Mouse (Mus musculus): ENCODE measurements around the gene Rap1b. TPM values are rescaled to one million over a fixed set of nuclear protein-coding genes. Genes with fewer than 3 reads are reported as not detected.
"Not testable (repeated sequence)": the region's sequence is repeated elsewhere in the genome, so short reads cannot be mapped to it uniquely, and the experiment has no call there.

Gene Rap1b
- polyA plus RNA-seq (2016; fragmentation: Nextera tagmentation; extraction: Ambion mirVana): 137 and 138 TPM in 2 replicates

DNA sequence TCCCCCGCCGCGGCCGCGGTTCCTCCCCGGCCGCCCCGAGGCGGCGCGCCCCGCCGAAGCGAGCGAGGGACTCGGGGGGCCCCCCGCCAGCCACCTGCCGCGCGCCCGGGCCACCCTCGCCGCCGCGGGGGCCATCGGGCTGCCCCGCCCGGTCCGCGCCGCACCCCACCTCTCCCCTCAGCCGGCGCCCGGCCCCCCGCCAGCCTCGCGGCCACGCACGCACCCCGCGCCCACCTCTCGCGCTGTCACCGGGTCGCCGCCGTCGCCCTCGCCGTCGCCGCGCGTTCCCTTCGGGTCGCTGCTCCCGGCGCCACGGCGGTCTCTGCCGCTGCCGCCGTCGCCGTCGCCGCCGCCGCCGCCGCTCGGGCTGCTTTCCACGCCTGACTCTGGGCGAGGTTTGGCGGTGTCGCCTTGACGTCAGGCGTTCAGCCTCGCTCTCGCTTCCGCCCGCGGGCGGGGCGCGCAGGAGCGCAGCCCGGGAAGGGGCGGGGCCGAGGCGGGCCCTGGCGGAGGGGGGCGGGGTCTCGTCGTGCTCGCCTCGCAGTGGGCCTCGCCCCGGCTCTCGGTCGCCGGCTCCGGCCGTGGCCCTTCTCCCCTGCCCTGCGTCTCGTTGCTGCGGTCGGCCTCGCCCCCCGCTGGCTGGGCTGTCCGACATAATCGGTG lies at the start of gene Rap1b:
Gene Rap1b, minus strand, starts transcription at position 439 of the 663 bp plus-strand sequence.
- Histone ChIP-seq H3K9ac (replicated peaks) (peak within 1 kb of the TSS; percentile 92), H3K27me3 (peaks cover 6% of the 10 kb centered on the region; the same call in 1 of the 2 replicates), H3K4me1 (peaks cover 23% of the 10 kb centered on the region), H3K36me3 (no peaks in the 10 kb centered on the region), H3K27ac (replicated peaks) (peak within 1 kb of the TSS; percentile 98), H3K4me2 (replicated peaks) (peak within 1 kb of the TSS; percentile 67), H3K4me3 (peak within 1 kb of the TSS; percentile 91), H3K9me3 (no peaks in the 10 kb centered on the region)
- under 1% methylated on average over 77 of the region's 112 CpGs for WGBS
- peak; percentile 96 for ATAC-seq (ENCODE audit: low FRiP score, low read depth)

DNA sequence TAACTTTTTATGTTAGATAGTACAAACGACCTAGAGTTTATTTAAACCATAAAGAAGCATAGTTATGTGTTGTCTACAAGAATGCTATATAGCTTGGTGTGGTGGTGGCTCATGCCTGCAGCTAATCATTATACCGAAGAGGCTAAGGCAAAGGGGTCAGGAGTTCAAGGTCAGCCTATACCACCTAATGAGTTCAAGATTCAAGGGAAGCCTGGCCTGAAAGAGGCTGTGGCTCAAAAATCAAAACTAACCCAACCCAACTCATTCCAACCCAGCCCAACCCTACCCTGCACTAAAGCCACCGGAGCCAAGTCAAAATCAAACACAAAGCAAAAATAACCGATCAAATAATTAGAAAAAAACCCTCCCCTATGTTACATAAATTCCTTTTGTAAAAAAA lies 49.4 kb upstream of the Rap1b start:
- WGBS: 84% methylated on average over 4 of the region's 4 CpGs
- no peaks in the 10 kb centered on the region for H3K9me3 ChIP-seq
- H3K4me2 ChIP-seq (replicated peaks): no peak overlapping the region
- no peaks in the 10 kb centered on the region for H3K27me3 ChIP-seq
- no peak overlapping the region for H3K9ac ChIP-seq (replicated peaks)
- no peak overlapping the region for H3K27ac ChIP-seq (replicated peaks)
- no peaks in the 10 kb centered on the region for H3K36me3 ChIP-seq
- no peak for ATAC-seq (ENCODE audit: low FRiP score, low read depth)
- no peaks in the 10 kb centered on the region for H3K4me1 ChIP-seq
- no peak overlapping the region for H3K4me3 ChIP-seq

DNA sequence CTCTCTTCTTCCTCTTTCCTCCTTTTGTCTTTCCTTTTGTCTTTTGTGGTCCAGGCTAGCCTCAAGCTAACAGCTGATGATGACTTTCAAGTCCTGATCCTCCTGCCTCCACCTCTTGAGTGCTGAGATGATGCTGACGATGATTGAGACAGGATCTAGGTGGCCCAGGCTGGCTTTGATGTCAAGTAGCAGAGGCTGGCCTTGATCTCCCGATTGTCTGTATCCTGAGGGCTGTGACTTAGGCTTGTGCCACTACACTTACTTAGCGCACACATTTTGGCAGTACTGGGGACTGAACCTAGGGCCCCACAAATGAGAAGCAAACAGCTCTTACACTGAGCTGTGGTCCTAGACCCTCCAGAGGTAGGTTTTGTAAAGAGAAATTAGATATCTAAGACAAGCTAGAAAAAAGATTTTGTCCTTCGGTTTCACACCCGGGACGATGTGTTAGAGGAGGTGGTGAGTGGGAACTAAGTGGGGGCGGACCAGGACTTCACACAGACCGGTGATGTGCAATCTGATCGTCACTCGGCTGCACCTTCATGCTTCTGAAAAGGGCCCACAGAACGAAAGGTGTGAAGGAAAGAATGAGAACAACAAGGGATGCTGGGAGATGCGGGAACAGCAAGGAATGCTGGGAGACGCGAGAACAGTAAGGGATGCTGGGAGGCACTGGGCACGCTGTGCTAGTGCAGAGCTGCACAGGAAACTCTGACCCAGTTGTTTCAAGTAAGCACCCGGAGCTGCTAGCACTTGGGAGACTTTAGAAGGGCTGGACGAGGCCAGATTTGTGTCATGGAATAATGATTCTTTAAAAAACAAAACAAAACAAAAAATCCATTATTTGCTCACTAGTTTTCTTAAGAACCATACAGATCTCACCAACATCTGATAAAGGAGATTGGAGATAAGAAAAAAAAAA lies 48.5 kb upstream of the Rap1b start:
- no peak overlapping the region for H3K4me2 ChIP-seq (replicated peaks)
- H3K27ac ChIP-seq (replicated peaks): no peak overlapping the region
- no peaks in the 10 kb centered on the region for H3K9me3 ChIP-seq
- no peak overlapping the region for H3K4me3 ChIP-seq
- no peaks in the 10 kb centered on the region for H3K4me1 ChIP-seq
- no peak for ATAC-seq (ENCODE audit: low FRiP score, low read depth)
- H3K27me3 ChIP-seq: no peaks in the 10 kb centered on the region
- H3K9ac ChIP-seq (replicated peaks): no peak overlapping the region
- H3K36me3 ChIP-seq: no peaks in the 10 kb centered on the region
- WGBS: 92% methylated on average over 17 of the region's 17 CpGs

DNA sequence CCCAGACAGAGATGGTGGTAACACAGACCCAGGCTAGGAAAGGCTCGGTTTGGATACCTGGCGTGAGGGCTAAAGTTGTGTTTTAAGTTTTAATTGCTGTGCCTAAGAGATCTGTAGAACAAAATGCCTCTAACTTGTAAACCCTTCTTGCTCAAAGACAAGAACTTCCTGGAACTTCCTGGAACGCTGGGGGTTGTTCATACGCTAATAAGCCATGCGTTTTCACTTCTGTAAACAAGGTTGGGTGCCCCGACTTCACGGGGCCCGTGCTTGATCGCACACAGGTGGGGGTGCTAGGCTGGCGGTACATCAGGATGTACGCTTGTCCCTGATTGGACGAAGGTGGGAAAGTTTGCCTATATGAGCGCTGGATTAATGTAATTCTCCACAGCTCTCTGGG lies 47.3 kb upstream of the Rap1b start:
- 49% methylated on average over 12 of the region's 13 CpGs for WGBS
- H3K36me3 ChIP-seq; H3K4me1 ChIP-seq; H3K27ac ChIP-seq (replicated peaks); H3K4me2 ChIP-seq (replicated peaks); H3K27me3 ChIP-seq; H3K9ac ChIP-seq (replicated peaks); H3K4me3 ChIP-seq; H3K9me3 ChIP-seq; ATAC-seq (ENCODE audit: low FRiP score, low read depth): not testable (repeated sequence)

DNA sequence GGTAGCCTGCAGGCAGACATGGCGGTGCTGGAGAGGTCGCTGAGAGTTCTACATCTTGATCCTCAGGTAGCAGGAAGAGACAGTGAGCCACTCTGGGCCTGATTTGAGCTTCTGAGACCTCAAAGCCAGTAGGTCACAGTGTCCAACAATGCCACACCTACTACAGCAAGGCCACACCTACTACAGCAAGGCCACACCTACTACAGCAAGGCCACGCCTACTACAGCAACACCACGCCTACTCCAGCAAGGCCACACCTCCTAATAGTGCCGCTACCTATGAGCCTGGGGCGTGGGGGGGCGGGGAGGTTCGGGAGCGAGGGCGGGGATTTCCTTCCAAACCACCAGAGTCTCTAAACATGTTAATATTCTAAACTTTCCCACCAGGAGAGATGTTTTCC lies 45.5 kb upstream of the Rap1b start:
- Histone ChIP-seq H3K36me3 (no peaks in the 10 kb centered on the region), H3K4me1 (no peaks in the 10 kb centered on the region), H3K27me3 (no peaks in the 10 kb centered on the region), H3K4me3 (no peak overlapping the region), H3K27ac (replicated peaks) (no peak overlapping the region), H3K9me3 (no peaks in the 10 kb centered on the region), H3K9ac (replicated peaks) (no peak overlapping the region), H3K4me2 (replicated peaks) (no peak overlapping the region)
- WGBS: 80% methylated on average over 10 of the region's 10 CpGs
- no peak for ATAC-seq (ENCODE audit: low FRiP score, low read depth)

DNA sequence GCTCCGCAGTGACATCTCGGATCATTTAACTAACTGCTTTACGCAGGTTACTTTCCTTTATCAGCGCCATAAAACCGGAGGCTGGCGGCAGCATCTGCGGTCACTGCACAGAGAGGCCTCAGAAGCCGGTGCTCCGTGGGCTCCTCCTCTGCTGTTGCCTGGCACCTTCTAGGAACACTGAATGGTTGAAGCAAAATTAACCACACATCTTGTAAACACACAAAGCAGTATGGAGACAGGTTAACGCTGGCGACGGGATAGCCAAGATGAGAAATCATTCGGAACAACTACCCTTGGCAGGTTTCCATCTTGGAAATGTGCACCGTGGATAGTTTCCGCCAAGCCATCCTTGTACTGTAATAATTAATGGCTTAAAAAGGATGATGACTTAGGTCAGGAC lies 43.0 kb upstream of the Rap1b start:
- Histone ChIP-seq H3K4me2 (replicated peaks) (no peak overlapping the region), H3K27me3 (no peaks in the 10 kb centered on the region), H3K27ac (replicated peaks) (no peak overlapping the region), H3K36me3 (no peaks in the 10 kb centered on the region), H3K9me3 (no peaks in the 10 kb centered on the region), H3K4me1 (no peaks in the 10 kb centered on the region), H3K9ac (replicated peaks) (no peak overlapping the region), H3K4me3 (no peak overlapping the region)
- no peak for ATAC-seq (ENCODE audit: low FRiP score, low read depth)
- 96% methylated on average over 15 of the region's 15 CpGs for WGBS

DNA sequence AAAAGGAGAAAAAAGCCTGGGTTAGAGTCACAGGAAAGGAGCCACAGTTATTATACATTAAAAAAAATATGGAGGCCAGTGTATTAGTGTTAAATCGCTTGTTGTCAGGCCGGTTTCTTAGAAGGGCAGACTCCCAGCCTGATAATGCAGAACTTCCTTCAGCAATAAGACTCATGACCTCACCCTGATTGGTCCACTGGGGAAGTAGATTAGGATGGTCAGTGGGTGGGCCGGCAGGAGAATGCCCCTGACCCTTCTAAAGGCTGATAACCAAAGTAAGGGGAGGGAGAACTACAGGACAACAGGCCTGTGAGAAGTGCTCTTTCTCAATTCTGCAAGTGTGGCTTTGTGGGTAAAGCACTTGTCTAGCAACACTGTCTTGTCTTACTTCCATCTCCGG lies 39.5 kb upstream of the Rap1b start:
- Histone ChIP-seq H3K27me3 (no peaks in the 10 kb centered on the region), H3K9ac (replicated peaks) (no peak overlapping the region), H3K9me3 (no peaks in the 10 kb centered on the region), H3K4me3 (no peak overlapping the region), H3K4me2 (replicated peaks) (no peak overlapping the region), H3K4me1 (no peaks in the 10 kb centered on the region), H3K36me3 (no peaks in the 10 kb centered on the region), H3K27ac (replicated peaks) (no peak overlapping the region)
- no peak for ATAC-seq (ENCODE audit: low FRiP score, low read depth)
- WGBS: 66% methylated on average over 4 of the region's 4 CpGs

DNA sequence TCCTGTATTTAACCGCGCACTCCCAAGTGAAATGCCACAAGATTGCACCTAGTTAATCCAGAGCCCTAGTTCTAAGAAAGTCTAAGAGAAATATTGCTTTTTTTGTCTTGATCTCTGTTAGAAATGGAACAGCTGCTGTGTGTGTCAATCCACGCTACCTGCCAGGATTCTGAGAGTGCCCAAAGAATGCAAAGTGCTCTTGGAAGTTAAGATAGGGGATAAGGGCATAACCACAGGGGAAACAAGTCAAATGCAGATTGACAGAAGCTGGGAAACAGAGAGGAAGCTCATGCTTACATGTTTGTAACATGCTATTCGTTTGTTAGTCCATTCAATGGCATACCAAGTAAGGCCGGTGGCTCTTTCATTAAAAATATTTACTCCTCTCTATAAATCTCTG lies 38.9 kb upstream of the Rap1b start:
- H3K4me2 ChIP-seq (replicated peaks): no peak overlapping the region
- no peak for ATAC-seq (ENCODE audit: low FRiP score, low read depth)
- WGBS: 84% methylated on average over 5 of the region's 5 CpGs
- H3K4me3 ChIP-seq: no peak overlapping the region
- no peaks in the 10 kb centered on the region for H3K36me3 ChIP-seq
- H3K9me3 ChIP-seq: no peaks in the 10 kb centered on the region
- no peaks in the 10 kb centered on the region for H3K27me3 ChIP-seq
- H3K9ac ChIP-seq (replicated peaks): no peak overlapping the region
- H3K4me1 ChIP-seq: no peaks in the 10 kb centered on the region
- H3K27ac ChIP-seq (replicated peaks): no peak overlapping the region

DNA sequence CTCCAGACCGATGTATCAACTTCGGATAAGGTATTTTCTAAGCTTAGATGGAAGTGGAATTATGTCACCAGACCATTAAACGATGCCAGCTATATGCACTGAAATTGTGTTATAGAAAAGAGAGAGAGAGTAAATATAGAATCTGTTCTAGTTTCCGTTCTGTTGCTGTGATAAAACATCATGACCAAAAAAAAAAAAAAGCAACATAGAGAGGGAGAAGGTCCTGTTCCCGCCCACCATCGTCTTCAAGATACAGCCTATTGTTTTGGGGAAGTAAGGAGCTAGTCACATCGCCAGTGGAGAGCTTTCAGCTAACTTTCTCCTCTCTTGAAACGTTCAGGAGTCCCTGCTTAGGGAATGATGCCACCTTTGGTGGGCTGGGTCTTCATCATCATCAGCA lies 37.6 kb upstream of the Rap1b start:
- H3K9ac ChIP-seq (replicated peaks): no peak overlapping the region
- 88% methylated on average over 8 of the region's 8 CpGs for WGBS

DNA sequence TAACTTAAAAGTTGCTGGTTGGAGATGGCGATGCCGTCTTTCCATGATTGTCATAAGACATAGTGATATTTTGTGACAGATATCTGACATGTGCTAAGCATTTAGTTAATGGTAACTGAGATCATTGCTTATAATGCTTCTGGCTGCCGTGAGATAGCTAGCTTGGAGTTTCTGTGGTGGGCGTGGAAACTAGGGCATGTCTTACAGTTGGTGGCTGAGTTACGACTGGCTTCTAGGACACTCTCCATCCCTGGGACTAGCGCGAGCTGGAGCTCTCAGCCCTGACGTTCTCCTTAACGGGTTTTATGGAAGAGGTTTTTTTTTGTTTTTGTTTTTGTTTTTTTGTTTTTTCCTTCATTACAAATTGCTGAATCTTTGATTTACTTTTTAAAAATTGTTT lies 32.8 kb upstream of the Rap1b start:
- H3K4me1 ChIP-seq: no peaks in the 10 kb centered on the region
- no peak for ATAC-seq (ENCODE audit: low FRiP score, low read depth)
- H3K27me3 ChIP-seq: no peaks in the 10 kb centered on the region
- H3K4me2 ChIP-seq (replicated peaks): no peak overlapping the region
- no peaks in the 10 kb centered on the region for H3K9me3 ChIP-seq
- H3K4me3 ChIP-seq: no peak overlapping the region
- WGBS: 90% methylated on average over 9 of the region's 9 CpGs
- no peak overlapping the region for H3K27ac ChIP-seq (replicated peaks)
- no peak overlapping the region for H3K9ac ChIP-seq (replicated peaks)
- H3K36me3 ChIP-seq: no peaks in the 10 kb centered on the region

More for the DNA sequence above, 37.6 kb upstream of the Rap1b start:
- no peaks in the 10 kb centered on the region for H3K9me3 ChIP-seq
- no peak overlapping the region for H3K4me3 ChIP-seq
- H3K27me3 ChIP-seq: no peaks in the 10 kb centered on the region
- ATAC-seq (ENCODE audit: low FRiP score, low read depth): no peak
- H3K27ac ChIP-seq (replicated peaks): no peak overlapping the region
- no peak overlapping the region for H3K4me2 ChIP-seq (replicated peaks)
- H3K4me1 ChIP-seq: no peaks in the 10 kb centered on the region
- no peaks in the 10 kb centered on the region for H3K36me3 ChIP-seq

DNA sequence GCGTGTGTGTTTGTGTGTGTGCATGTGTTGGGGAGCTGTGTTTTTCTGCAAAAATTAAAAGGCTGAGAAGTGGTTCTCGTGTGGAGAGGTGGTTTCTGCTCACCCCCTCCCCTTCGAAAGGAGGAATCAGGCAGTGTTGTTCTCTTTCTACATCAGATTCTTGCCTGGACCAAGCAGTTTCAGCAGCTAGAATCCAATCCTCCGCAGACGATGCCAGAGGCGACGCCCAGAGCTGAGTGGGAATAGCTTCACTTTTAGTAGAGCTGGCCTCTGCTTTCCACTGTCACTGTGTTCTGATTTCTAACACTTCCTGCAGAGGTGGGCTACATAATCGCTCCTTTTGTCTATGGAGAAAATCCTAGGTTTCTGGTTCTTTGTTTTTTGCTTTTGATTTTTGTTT lies 31.0 kb upstream of the Rap1b start:
- Histone ChIP-seq H3K4me3 (no peak overlapping the region), H3K27me3 (no peaks in the 10 kb centered on the region), H3K4me2 (replicated peaks) (no peak overlapping the region), H3K9ac (replicated peaks) (no peak overlapping the region), H3K4me1 (no peaks in the 10 kb centered on the region), H3K36me3 (no peaks in the 10 kb centered on the region), H3K9me3 (no peaks in the 10 kb centered on the region), H3K27ac (replicated peaks) (no peak overlapping the region)
- 80% methylated on average over 8 of the region's 8 CpGs for WGBS
- ATAC-seq (ENCODE audit: low FRiP score, low read depth): no peak

DNA sequence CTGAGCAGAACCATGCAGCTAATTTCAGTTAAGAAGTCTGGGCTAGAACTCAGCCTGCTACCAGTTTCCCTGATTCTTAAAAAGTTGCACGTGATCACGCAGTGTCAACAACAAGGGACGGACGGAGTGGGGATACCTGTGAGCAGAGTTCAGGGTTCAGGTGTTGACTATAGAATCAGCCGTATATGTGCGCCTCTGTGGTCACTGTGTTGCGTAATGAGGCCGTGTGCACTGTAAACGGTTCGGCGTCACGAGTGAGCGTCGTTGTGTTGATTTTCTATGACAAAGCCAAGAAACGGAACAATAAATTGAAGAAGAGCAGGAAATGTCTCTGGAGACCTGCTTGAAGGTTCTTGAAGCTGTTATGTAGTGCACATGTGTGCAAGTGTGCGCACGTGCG lies 30.6 kb upstream of the Rap1b start:
- no peak for ATAC-seq (ENCODE audit: low FRiP score, low read depth)

More for the DNA sequence above, 30.6 kb upstream of the Rap1b start:
- Histone ChIP-seq H3K9me3 (no peaks in the 10 kb centered on the region), H3K27ac (replicated peaks) (no peak overlapping the region), H3K4me3 (no peak overlapping the region), H3K36me3 (no peaks in the 10 kb centered on the region), H3K27me3 (no peaks in the 10 kb centered on the region), H3K9ac (replicated peaks) (no peak overlapping the region), H3K4me2 (replicated peaks) (no peak overlapping the region), H3K4me1 (no peaks in the 10 kb centered on the region)
- WGBS: 93% methylated on average over 18 of the region's 18 CpGs
